Mouse (Mus musculus) right cerebral cortex, postnatal 14 days (tissue): ENCODE measurements around the gene 4930404H24Rik.

ENCODE experiments used
- DNase-seq: peaks from one replicate; pipeline ENCODE4 v3.0.0; 2022

Gene 4930404H24Rik

GRCm38 (mm10) chr2:153511562-153511961 is 19.0 kb downstream of the 4930404H24Rik start:
- DNase-seq: no peak

- DNase-seq: peak; percentile 40
Observed at GRCm38 (mm10) chr2:153512416-153513323, 20.1 kb downstream of the 4930404H24Rik start.

GRCm38 (mm10) chr2:153513983-153514382 is 21.4 kb downstream of the 4930404H24Rik start:
- DNase-seq: no peak

- DNase-seq: peak; percentile 30
Observed at GRCm38 (mm10) chr2:153514497-153515380, 22.1 kb downstream of the 4930404H24Rik start.

- DNase-seq: no peak
Observed at GRCm38 (mm10) chr2:153515582-153515981, 23.0 kb downstream of the 4930404H24Rik start.

GRCm38 (mm10) chr2:153516961-153517360 is 24.4 kb downstream of the 4930404H24Rik start:
- DNase-seq: no peak

GRCm38 (mm10) chr2:153520057-153520456 is 27.5 kb downstream of the 4930404H24Rik start:
- DNase-seq: no peak

- DNase-seq: no peak
Observed at GRCm38 (mm10) chr2:153522270-153522669, 29.7 kb downstream of the 4930404H24Rik start.

- DNase-seq: no peak
Observed at GRCm38 (mm10) chr2:153523143-153523542, 30.6 kb downstream of the 4930404H24Rik start.

- DNase-seq: no peak
Observed at GRCm38 (mm10) chr2:153523656-153524055, 31.1 kb downstream of the 4930404H24Rik start.

GRCm38 (mm10) chr2:153524727-153525126 is 32.1 kb downstream of the 4930404H24Rik start:
- no peak for DNase-seq

- no peak for DNase-seq
Observed at GRCm38 (mm10) chr2:153525906-153526311, 33.3 kb downstream of the 4930404H24Rik start.

GRCm38 (mm10) chr2:153526850-153527530 is 34.4 kb downstream of the 4930404H24Rik start:
- DNase-seq: no peak

GRCm38 (mm10) chr2:153527580-153528531 is 35.3 kb downstream of the 4930404H24Rik start:
- DNase-seq: peak; percentile 36

GRCm38 (mm10) chr2:153528571-153529364 is 36.2 kb downstream of the 4930404H24Rik start:
- DNase-seq: peak; percentile 63

GRCm38 (mm10) chr2:153529365-153529781 is 36.8 kb downstream of the 4930404H24Rik start:
- peak; percentile 50 for DNase-seq

GRCm38 (mm10) chr2:153529931-153530766 is 37.6 kb downstream of the 4930404H24Rik start, which contains the start of gene Nol4l:
Gene Nol4l (minus strand): TSS chr2:153529971.
- peak; percentile 57 for DNase-seq

- no peak for DNase-seq
Observed at GRCm38 (mm10) chr2:153530948-153531347, 38.4 kb downstream of the 4930404H24Rik start.

- no peak for DNase-seq
Observed at GRCm38 (mm10) chr2:153533981-153534380, 41.4 kb downstream of the 4930404H24Rik start.

- DNase-seq: no peak
Observed at GRCm38 (mm10) chr2:153538898-153539297, 46.3 kb downstream of the 4930404H24Rik start.
